Mouse (Mus musculus): Measurements from ENCODE around the gene Rasgrp4. TPM values are rescaled to one million over a fixed set of nuclear protein-coding genes. Genes with fewer than 3 reads are reported as not detected.

Rasgrp4 gene
- polyA plus RNA-seq, 1 experiment from 2014 or later: 1.7 TPM

GRCm38 (mm10) chr7:29155196-29155837 is 20.7 kb downstream of the Rasgrp4 start:
- WGBS (ENCODE audit: insufficient replicate concordance): 13% methylated on average over 36 of the region's 37 CpGs
- H3K27ac ChIP-seq (ENCODE audit: low read depth): peak overlapping the region; percentile 84
- DNase-seq: peak; percentile 92
- H3K9me3 ChIP-seq (ENCODE audit: low read length): peaks cover 3% of the 10 kb centered on the region; the same call in 1 of the 2 replicates
- TF ChIP-seq EP300 (IDR thresholded peaks at IDR 0.05; ENCODE audit: low read depth): no peak
- TF ChIP-seq CTCF (IDR thresholded peaks at IDR 0.05; ENCODE audit: low read depth): peak; percentile 34
- peaks cover 6% of the 10 kb centered on the region; the same call in 1 of the 2 replicates for H3K36me3 ChIP-seq (replicated peaks; ENCODE audit: insufficient read depth, low read length)
- peak overlapping the region; percentile 100 for H3K4me2 ChIP-seq (ENCODE audit: low read depth, low read length)
- H3K4me3 ChIP-seq (ENCODE audit: low read depth, low read length): peak overlapping the region; percentile 84
- peaks cover 11% of the 10 kb centered on the region for H3K27me3 ChIP-seq (ENCODE audit: insufficient read depth, low read length)
- H3K4me1 ChIP-seq (ENCODE audit: insufficient read depth): peaks cover 14% of the 10 kb centered on the region
- peak overlapping the region; percentile 85 for H3K9ac ChIP-seq (replicated peaks)
- ATAC-seq: peak; percentile 91

DNA sequence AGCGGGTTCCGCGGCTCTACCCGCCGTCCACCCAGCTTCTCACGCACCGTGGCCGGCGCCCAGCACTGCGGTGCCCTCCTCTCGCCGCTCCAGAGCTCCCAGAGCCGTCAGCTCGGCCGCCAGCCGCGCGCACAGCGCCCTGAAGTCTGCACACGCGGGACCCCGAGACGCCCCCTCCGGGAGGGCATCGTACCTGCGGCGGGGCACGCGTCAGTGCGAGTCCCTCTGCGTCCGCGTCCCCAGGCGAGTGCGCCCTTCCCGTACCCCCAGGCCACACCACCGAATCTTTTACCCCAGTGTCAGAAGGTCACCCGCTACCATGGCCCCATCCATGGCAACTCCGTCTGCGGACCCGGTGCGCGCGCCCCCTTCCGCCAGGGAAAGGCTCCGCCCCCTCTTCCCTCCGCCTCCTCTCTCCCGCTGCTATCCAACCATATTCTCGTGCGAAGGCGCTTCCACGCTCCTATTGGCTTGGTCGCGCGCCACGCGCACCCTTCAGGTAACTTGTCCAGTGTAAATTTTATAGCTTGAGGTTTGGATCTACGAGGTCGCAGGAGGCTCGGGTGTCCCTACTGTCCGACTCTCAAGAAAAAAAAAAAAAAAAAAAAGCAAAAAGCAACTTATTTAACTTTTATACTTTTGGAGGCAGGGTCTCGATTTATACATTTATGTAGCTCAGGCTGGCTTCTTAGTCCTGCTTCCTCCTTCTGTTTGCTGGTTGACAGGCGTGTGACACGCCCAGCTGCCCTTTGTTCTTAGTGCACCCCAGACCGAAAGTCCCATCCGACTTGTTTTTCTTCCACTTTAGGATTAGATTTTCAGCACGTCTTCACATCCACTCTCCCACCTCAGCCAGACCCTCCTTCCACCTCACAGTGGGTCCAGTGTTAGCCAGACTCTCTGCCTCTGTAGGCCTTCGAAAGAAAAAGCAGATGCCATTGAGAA is 21.5 kb downstream of the Rasgrp4 start, which contains the start of gene Fam98c:
Gene Fam98c, minus strand, starts transcription at position 397 of the 945 bp plus-strand sequence.
- WGBS (ENCODE audit: insufficient replicate concordance): 2% methylated on average over 64 of the region's 68 CpGs
- H3K9me3 ChIP-seq (ENCODE audit: low read length): peaks cover 3% of the 10 kb centered on the region; the same call in 1 of the 2 replicates

GRCm38 (mm10) chr7:29158264-29158663 is 23.6 kb downstream of the Rasgrp4 start:
- H3K4me2 ChIP-seq (ENCODE audit: low read depth, low read length): no peak overlapping the region
- H3K9ac ChIP-seq (replicated peaks): no peak overlapping the region
- 22% methylated on average over 5 of the region's 5 CpGs for WGBS (ENCODE audit: insufficient replicate concordance)
- H3K27ac ChIP-seq (ENCODE audit: low read depth): no peak overlapping the region
- DNase-seq (no peak), ATAC-seq (no peak)
- H3K9me3 ChIP-seq (ENCODE audit: low read length): peaks cover 3% of the 10 kb centered on the region; the same call in 1 of the 2 replicates
- H3K36me3 ChIP-seq (replicated peaks; ENCODE audit: insufficient read depth, low read length): peaks cover 6% of the 10 kb centered on the region; the same call in 1 of the 2 replicates
- TF ChIP-seq EP300 (IDR thresholded peaks at IDR 0.05; ENCODE audit: low read depth): no peak
- TF ChIP-seq CTCF (IDR thresholded peaks at IDR 0.05; ENCODE audit: low read depth): no peak
- H3K27me3 ChIP-seq (ENCODE audit: insufficient read depth, low read length): peaks cover 11% of the 10 kb centered on the region
- no peak overlapping the region for H3K4me3 ChIP-seq (ENCODE audit: low read depth, low read length)
- H3K4me1 ChIP-seq (ENCODE audit: insufficient read depth): peaks cover 17% of the 10 kb centered on the region

More for the DNA sequence above, 21.5 kb downstream of the Rasgrp4 start, which contains the start of gene Fam98c:
- peaks cover 11% of the 10 kb centered on the region for H3K27me3 ChIP-seq (ENCODE audit: insufficient read depth, low read length)
- ATAC-seq (peak; percentile 84), DNase-seq (peak; percentile 83)
- H3K27ac ChIP-seq (ENCODE audit: low read depth): peak within 1 kb of the TSS; percentile 84
- peak within 1 kb of the TSS; percentile 84 for H3K4me3 ChIP-seq (ENCODE audit: low read depth, low read length)
- peak within 1 kb of the TSS; percentile 85 for H3K9ac ChIP-seq (replicated peaks)
- H3K36me3 ChIP-seq (replicated peaks; ENCODE audit: insufficient read depth, low read length): peaks cover 6% of the 10 kb centered on the region; the same call in 1 of the 2 replicates
- TF ChIP-seq EP300 (IDR thresholded peaks at IDR 0.05; ENCODE audit: low read depth): no peak
- peak; percentile 54 for TF ChIP-seq CTCF (IDR thresholded peaks at IDR 0.05; ENCODE audit: low read depth)
- H3K4me2 ChIP-seq (ENCODE audit: low read depth, low read length): peak within 1 kb of the TSS; percentile 100
- peaks cover 14% of the 10 kb centered on the region for H3K4me1 ChIP-seq (ENCODE audit: insufficient read depth)

GRCm38 (mm10) chr7:29162294-29162693 is 27.6 kb downstream of the Rasgrp4 start:
- Histone ChIP-seq H3K27ac (ENCODE audit: low read depth) (no peak overlapping the region), H3K4me1 (ENCODE audit: insufficient read depth) (peaks cover 3% of the 10 kb centered on the region), H3K4me3 (ENCODE audit: low read depth, low read length) (no peak overlapping the region), H3K4me2 (ENCODE audit: low read depth, low read length) (no peak overlapping the region), H3K9me3 (ENCODE audit: low read length) (no peaks in the 10 kb centered on the region), H3K36me3 (replicated peaks; ENCODE audit: insufficient read depth, low read length) (no peaks in the 10 kb centered on the region), H3K27me3 (ENCODE audit: insufficient read depth, low read length) (peaks cover 11% of the 10 kb centered on the region), H3K9ac (replicated peaks) (no peak overlapping the region)
- no peak for ATAC-seq
- no peak for DNase-seq
- TF ChIP-seq CTCF (IDR thresholded peaks at IDR 0.05; ENCODE audit: low read depth) (no peak), EP300 (IDR thresholded peaks at IDR 0.05; ENCODE audit: low read depth) (no peak)
- WGBS (ENCODE audit: insufficient replicate concordance): 67% methylated on average over 5 of the region's 5 CpGs

- H3K4me1 ChIP-seq (ENCODE audit: insufficient read depth): peaks cover 3% of the 10 kb centered on the region
- H3K36me3 ChIP-seq (replicated peaks; ENCODE audit: insufficient read depth, low read length): no peaks in the 10 kb centered on the region
- peaks cover 16% of the 10 kb centered on the region for H3K27me3 ChIP-seq (ENCODE audit: insufficient read depth, low read length)
- WGBS (ENCODE audit: insufficient replicate concordance): 27% methylated on average over 9 of the region's 9 CpGs
- no peak overlapping the region for H3K4me2 ChIP-seq (ENCODE audit: low read depth, low read length)
- H3K4me3 ChIP-seq (ENCODE audit: low read depth, low read length): no peak overlapping the region
- no peak overlapping the region for H3K9ac ChIP-seq (replicated peaks)
- TF ChIP-seq CTCF (IDR thresholded peaks at IDR 0.05; ENCODE audit: low read depth) (no peak), EP300 (IDR thresholded peaks at IDR 0.05; ENCODE audit: low read depth) (no peak)
- peak; percentile 84 for ATAC-seq
- H3K9me3 ChIP-seq (ENCODE audit: low read length): no peaks in the 10 kb centered on the region
- no peak overlapping the region for H3K27ac ChIP-seq (ENCODE audit: low read depth)
- DNase-seq: peak; percentile 72
Measured at GRCm38 (mm10) chr7:29162750-29163525, 28.3 kb downstream of the Rasgrp4 start.
